Mouse (Mus musculus) frontal cortex, adult 2 months (tissue): ENCODE measurements at regions not wholly inside any gene's neighbourhood (a gene's known extent, or its start where the extent isn't known, plus 50 kb on each side); places are given as distances from the start of the nearest gene placed in this dataset.

Source experiments
- DNase-seq, 2 experiments: peaks; one replicate each; pipeline ENCODE4 v3.0.0; 2022; ENCODE audit warnings: low spot score in 1 of 2; ENCODE audit errors: extremely low spot score in 1 of 2

DNA sequence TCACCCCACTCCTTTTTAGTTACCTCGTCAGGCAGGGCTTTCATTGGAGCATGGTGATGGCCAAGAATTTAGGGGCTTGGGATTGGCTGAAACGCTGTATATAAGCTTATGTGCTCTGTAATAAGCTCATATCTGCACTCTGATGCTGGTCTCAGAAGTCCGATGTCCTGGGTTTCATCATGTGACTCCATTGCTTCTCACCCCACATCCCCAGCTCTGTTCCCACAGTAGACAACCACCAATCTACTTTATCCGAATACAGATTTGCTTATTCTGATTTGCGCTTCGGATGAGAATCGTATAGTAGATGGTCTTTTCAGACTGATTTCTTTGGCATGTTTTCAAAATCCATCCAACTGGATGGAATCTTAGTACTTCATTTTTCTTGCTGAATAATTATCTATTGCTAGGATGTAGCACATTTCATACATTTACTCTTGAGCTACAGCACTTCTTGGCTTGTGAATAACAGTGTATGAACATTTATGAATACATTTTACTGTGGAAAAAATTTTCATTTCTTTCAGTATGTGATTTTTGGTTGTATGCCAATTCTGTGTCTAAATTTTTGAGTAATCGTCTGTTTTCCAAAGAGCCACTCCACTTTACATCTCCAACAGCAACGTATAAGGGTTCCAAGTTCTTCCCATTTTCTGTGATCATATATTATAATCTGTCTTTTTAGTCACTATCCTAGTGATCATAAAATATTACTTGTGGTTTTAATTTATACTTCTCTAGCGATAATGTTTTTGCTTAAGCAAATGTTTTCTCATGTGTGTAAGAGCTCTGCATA, 185.7 kb downstream of the Hace1 start:
- DNase-seq, result no peak

DNA sequence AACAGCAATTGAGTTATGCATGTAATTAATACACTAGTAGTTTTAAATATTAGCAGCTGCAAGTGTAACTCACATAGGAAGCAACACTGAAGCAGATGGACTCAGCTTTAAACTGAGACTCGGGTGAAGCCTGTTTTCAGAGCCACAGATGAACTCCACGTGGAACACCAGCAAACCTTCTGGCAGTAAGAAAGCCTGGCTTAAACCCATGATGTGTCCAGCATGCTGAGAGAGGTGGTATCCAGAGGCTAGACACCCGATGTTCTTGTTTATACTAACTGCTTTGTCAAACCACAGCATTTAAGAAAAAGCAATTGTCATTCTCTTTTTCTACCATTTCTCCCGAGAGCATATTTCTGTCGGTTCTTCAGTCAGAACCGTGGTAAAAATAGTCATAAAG, 202.1 kb downstream of the Hace1 start:
- no peak for DNase-seq

DNA sequence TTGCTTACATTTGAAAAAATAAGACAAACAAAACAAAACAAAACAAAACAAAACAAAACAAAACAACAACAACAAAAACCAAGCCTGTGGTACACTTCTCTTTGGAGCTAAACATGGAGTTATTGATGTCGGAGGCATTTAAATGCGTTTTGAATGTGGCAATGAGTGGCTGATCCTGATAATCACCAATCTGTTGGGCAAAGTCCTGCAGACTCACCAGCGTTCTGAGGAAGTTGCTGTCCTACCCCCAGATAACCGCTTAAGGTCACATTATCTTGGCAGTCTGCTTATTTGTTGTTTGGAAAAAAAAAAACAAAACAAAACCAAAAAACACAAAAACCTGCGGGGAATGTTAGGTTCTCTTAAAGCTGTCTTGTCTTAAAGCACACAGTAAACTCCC, 205.4 kb downstream of the Hace1 start:
- DNase-seq, result no peak

DNA sequence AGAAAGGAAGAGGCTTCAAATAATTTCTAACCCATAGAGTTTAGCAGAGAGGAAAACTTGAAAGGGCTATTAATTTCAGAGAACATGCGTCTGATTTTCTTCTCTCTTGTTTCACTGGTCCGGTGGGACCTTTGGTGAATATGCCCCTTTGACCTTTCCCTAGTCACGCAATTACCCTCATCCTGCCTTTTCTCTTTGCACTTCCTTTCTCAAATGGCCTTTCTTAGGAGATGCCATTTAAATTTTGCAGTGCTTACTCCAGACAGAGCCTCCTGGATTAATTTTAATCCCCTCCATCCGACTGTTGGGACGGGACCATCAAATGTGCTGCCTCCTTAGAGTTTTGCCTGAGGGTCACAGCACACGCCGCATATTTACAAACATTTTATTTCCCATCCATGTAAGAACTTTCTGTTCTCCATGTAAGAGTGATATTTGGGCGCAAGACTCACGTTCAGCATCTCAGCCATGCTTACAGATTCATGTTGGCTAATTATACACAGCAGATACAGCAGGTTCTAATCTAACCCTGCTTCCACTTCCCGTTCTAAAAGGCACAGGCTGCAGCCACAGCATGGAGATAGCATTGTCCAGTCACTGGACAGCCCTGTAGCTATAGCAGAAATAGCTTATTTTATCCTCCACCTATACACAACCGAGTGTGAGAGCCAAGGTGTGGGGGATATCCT, 206.0 kb downstream of the Hace1 start:
- no peak for DNase-seq

DNA sequence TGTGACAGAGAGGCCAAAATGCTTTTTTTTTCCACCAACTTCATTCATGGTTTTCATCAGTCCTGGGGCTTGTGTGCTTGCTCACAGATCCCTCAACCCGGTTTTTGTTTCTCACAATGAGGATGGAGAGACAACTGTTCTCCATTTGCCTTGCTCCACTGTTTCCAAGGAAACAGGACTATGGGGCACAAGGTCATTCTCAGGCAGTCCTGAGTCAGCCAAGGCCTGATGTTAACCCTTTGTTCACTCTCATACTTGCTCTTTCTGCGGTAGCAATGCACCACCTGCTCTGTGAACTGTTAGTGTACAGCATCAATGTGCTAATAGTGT, 206.5 kb downstream of the Hace1 start:
- no peak for DNase-seq

DNA sequence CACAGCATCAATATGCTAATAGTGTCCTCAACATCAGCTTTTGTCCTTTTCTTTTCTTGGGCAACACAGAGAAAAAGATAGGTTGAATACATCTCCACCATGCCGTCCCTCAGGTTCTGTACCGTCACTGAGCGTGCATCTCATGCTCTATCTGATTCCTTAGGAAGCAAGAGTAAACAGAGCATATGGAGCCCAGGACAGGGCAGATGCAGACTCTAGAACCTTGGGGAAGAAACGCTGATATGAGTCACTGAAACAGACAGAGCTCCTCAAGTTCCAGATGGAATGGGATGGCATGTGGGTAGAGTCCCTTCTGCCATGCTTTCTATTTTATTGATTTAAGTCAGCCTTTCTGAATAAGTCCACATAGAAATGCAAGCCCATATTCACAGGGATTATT, 206.9 kb downstream of the Hace1 start:
- peak in 1 of 2 experiments; percentile 47 for DNase-seq

DNA sequence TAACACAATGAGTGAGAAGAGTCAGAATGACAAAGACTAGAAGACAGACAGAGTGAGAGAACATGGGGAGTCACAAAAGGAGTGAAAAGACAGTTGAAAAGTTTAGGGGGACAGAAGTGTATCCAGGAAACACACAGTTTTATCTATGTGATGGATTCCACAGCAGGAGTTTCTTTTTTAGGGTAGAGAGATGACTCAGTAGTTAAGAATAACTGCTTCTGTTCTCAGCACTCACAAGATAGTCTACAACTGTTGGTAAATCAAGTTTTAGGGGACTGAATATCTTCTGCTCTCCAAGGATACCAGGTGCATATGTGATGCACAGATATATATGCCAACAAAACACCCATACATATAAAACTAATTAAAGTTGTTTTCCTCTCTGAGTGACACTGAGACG, 210.7 kb downstream of the Hace1 start:
- no peak for DNase-seq

DNA sequence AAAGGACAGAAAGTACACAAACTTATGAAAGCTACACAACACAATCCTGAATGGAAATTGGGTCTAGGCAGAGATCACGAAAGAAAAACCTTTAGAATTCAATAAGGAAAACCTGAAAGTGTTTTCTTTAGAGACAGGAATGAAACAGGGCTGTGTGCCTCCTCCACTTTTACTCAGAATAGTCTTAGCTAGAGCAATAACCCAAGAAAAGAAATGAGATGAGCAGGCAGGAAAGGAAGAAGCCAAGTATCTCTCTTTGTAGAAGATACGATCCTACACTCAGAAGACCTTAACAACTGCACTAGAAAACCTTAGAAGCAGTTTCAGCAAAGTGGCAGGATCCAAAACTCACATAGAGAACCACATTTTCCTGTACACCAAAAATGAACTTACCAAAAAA, 218.0 kb downstream of the Hace1 start:
- peak in 1 of 2 experiments; percentile 20 for DNase-seq

DNA sequence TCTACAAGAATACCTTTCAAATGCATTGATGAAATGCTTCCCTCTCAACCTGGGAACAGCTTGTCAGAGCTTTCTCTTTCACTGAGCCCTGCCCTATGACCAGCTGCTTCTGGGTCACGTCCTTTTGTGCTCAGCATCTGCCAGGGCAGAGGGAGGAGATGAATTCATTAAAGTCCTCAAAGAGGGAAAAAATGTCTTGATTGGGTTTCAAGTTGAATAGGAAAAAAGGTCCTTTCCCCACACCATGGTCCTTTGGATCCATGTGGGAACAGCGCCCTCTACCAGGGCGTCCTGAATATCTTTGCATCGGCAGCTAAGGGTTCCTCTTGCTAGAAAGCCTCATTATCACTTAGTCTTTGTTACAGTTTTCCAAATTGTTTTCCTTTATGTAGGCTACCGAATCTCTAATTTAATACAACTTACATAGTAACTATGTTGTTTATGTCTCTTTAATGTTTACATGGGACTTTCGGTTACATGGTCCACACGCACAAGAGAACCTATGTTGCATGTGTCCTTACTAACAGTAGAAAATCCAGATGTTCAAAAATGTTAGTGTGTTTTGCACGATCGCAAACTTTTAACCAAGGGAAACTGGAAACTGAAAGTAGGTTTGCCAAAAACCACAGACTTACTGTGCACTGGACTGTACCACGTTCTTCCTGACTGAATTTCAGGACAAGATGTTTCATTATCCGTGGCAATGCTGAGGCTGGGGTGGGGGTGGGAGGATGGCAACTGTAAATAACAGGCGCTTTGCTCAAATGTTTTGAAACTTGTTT, 222.6 kb downstream of the Hace1 start:
- DNase-seq, result peak; percentile 12 to 61

DNA sequence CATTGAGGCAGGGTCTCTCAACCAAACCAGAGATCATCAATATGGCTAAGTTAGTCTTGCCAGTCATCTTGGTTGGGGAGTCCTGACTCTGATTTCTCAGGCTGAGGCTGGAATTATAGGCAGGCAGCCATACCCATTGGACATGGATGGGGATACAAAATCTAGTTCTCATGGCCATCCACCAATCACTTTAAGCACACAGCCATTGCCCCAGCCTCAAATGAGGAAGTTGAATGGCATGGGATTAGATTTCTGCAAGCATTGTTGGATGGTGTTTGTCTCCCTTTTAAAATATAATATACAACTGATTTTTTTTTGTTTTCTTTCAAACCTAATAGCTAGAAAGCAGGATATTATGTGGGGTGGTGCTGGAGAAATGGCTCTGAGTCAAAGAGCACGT, 223.8 kb downstream of the Hace1 start:
- no peak for DNase-seq

DNA sequence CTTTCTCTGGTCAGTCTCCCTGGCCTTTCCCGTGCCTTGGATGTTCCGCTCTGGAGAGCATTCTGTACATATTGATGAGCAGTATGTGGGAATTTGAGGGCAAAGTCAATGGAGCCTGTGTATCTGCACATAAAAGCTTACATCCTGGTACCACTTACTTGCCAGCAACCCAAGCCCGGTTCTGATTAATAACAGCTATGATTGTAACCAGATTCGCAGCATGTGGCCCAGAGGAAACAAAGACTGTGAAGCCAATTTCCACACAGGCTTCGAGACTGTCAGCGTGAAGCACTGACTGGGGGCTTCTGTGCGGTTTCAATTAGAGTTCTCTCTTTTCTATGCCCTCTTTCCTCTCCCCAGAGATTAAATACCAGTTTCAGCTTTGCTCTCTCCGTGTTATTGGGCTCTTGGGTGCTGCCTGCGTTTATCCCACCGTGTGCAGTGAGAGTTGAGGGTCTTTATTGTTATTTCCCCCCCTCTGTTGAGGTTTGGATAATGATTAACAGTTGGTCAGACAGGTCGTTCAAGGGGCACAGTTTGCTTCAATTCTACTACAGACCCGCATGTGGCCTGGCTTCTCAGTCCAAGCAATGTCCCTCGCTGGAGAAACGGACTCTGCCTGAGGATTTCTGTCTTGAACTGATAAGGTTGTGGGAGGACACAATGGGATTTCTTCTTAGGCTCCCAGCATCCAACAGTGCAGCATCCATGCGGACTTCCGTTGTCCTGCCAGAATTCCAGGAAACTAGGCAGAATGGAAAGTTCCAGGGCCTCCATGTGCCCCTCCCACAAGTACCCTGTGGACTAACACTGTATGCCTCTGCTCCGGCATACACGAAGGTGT, 229.6 kb downstream of the Hace1 start:
- no peak for DNase-seq

DNA sequence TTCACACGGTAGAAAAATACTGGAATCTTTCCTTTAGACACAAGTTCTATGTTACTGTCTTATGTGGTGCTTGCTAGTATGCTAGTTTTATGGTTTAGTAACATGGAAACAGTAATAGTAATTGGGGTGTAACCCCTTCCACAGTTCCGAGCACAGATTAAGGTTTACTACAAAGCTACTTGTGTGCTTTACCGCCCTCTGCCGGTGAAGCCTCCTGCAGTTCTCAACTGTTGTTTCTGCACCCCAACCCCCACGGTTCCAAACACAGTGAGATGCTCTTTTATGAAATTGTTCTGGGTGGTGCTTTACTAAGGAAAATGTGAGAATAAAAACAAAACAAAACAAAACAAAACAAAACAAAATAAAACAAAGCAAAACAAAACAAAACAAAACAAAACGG, 234.3 kb downstream of the Hace1 start:
- peak in 1 of 2 experiments; percentile 40 for DNase-seq

DNA sequence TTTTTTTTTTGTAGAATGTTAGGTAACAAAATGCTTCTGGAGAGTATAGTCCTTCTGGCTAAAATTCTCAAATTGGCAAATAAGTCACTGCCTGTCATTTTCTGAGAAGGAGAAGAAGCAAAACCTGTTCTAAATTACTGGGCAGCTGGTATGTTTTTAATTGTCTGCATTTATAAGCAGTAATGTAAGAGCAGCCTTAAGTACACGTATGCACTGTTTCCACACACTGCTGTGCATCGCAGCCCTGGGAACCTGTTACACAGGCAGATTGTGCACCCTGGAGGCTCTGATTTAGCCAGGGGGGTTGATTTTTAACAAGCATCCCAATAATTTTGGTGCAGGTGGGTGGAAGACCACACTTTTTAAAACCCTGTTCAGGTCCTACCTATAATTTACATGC, 236.2 kb downstream of the Hace1 start:
- no peak for DNase-seq

DNA sequence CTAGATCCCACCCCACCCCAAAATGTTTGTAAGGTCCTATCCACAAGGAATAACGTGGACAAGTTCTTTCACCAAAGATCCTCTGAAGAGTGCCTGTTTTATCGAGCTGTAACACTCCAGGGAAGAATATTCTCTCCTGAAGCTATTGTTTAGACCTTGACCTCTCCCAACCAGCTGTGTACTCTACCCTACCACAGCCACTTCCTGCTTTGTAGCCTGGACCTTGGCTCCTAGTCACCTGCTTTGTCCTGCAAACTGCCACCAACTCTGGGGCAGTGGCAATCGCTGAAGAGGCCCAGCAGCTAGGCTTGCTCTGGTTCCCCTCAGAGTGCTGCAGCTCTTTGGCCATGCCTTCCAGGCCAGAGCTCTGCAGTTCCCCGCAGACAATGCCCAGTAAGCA, 239.1 kb downstream of the Hace1 start:
- DNase-seq, result no peak

DNA sequence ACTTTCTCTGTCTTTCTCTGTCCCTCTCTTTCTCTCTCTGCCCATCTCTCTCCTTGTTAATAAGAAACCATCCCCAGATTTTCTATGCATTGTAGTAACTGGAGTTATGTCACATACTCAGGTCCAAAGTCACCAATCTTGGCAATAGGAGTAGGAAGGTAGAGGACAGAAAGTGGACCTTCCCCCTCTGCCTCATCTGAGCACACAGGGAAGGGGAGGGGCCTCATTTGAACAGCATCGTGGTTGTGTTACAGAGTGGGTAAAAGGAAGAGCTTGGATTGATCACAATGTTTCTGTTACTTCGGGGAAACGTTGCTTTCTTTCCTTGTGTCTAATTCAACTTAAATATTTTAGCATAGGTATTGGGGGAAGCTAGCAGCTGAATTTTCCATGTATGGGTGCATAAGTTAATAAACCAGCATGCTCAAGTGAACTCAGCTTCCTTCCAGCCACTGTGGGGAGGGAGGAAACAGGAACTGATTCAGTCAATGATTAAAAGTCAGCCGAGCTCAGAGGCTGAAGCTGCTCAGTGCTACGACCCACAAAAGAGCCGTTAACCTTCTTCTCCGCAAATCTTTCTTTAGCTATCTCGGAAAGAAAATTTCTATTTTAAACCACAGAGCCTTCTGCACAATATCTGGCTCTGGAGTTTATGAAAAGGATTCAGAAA, 243.5 kb downstream of the Hace1 start:
- no peak for DNase-seq

DNA sequence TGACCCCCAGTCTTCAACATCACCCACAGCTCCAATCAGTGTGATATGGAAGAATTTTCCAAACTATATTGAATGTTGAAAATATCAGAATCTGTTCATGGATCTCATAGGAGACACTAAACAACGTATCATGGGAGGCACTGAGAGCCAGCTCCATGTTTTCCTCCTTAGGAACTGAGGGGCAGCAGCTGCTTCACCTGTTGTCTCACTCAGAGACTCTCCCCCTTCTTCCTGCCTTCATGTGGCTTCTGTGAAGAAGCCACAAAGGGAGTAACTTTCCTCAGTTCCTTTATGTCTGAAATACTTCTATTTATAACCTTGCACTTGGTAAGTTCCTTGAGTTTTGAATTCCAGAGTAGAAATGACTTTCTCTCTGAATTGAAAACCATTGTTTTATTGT, 244.6 kb downstream of the Hace1 start:
- DNase-seq, result no peak

DNA sequence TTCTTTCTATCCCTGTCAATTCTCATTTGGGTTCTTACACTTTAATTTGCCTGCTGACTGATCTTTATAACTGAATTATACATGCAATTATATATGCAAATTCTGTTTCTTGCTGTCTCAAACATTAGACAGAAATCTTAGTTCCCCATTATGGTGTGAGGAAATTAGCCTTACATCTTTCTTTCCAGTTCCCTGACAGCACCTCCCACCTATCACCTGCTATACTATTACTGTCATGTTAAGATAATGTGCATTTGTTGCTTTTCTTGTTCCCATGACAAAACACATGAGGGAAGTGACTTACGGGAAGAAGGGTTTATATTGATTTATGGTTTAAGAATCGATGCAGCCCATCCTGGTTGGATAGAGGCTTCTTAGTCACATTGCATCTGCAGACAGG, 246.0 kb downstream of the Hace1 start:
- DNase-seq, result no peak

DNA sequence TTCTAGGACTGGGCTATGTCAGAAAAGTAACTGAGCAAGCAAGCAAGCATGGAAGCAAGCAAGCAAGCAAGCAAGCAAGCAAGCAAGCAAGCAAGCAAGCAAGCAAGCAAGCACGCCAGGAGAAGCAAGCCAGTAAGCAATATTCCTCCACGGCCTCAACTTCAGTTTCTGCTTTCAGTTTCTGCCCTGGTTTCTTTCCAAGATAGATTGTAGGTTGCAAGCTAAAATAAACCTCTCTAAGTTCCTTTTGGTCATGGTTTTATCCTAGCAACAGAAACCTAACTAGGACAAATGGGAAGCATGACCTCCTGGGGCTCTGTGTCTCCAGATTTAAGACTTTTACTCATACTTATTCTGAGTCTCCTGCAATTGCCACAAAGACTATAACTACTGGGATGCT, 271.0 kb downstream of the Hace1 start:
- DNase-seq, result no peak

DNA sequence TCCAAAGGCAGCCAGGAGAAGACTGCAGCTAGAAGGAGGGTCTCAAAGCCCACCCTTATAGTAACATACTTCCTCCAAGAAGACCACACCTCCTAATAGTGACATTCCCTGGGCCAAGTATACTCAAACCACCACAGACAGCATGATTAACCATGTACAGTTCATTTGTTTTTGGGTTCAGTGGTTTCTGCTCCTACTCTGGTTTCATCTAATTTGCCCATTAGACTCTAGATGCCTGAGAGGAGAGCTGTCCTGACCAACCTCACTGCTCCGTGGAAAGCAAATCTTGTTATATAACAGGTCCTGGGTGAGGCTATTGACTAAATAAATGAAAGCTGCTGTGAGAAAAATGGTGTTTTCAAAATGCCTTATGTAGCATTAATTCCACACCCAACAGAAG, 272.2 kb downstream of the Hace1 start:
- DNase-seq, result no peak

DNA sequence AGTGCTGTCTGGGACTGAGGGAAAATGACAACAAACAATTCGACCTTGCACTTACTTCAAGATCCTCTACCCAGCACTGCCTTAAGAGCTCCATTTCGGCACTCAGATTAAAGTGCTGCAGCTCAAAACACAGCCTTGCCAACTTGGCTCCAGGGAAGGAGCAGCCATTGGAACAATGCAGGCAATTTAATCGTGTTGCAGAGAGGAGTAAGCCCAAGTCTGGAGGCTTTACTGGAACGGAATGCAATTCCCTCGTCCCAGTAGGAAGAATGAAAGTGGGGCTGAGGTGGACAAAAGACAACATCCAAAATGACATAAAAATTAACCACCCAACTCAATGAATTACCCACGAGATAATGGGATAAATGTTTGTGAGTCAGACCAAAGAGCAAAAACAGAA, 273.0 kb downstream of the Hace1 start:
- DNase-seq, result no peak
